Mouse (Mus musculus): Measurements from ENCODE around the gene Insrr. TPM values are rescaled to one million over a fixed set of nuclear protein-coding genes. Genes with fewer than 3 reads are reported as not detected.
A peak's percentile ranks its signal among the peaks of the same experiment; 100 is the strongest.

Insrr gene
- polyA plus RNA-seq, 1 experiment from 2014 or later: 0.95 TPM

- H3K9ac ChIP-seq (ENCODE audit: low read depth, low read length): no peak overlapping the region
- no peak overlapping the region for H3K4me3 ChIP-seq (ENCODE audit: low read length)
- WGBS: 19% methylated on average over 6 of the region's 6 CpGs
- no peak overlapping the region for H3K4me2 ChIP-seq (replicated peaks; ENCODE audit: low read depth, low read length)
- 0 out of 2 replicates have a peak, but pooled peaks have one; percentile 12 for ATAC-seq (ENCODE audit: low FRiP score, low TSS enrichment)
- no peak overlapping the region for H3K27ac ChIP-seq (ENCODE audit: low read depth, low read length)
- H3K4me1 ChIP-seq (ENCODE audit: control insufficient read depth, insufficient read depth, low read length): peaks cover 16% of the 10 kb centered on the region
- H3K36me3 ChIP-seq (ENCODE audit: control insufficient read depth, insufficient read depth, low read length): no peaks in the 10 kb centered on the region
- H3K9me3 ChIP-seq (ENCODE audit: control insufficient read depth, low read length): no peaks in the 10 kb centered on the region
- peaks cover under 1% of the 10 kb centered on the region for H3K27me3 ChIP-seq (ENCODE audit: control insufficient read depth, insufficient read depth, low read length)
Observed at GRCm38 (mm10) chr3:87785626-87786214, 11.0 kb upstream of the Insrr start.

DNA sequence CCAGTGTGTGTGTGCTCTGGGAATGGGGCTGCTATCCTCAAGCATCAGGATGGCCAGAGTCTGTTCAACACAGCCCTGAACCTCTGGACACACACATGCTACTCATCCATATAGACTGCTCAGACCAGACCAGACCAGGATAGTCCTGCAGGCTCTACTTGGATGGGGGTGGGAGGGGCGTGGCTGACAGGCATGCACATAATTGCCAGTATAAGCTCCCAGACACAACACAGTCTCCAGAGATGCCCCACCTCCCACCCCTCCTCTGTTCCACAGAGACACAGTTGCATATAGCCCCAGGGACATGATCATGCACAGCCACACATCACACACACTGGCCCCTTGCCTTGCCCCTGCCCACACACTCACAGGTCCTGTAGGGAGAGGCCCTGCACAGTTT is 7.5 kb upstream of the Insrr start:
- H3K27ac ChIP-seq (ENCODE audit: low read depth, low read length): no peak overlapping the region
- no peak overlapping the region for H3K4me2 ChIP-seq (replicated peaks; ENCODE audit: low read depth, low read length)
- no peak overlapping the region for H3K4me3 ChIP-seq (ENCODE audit: low read length)
- H3K36me3 ChIP-seq (ENCODE audit: control insufficient read depth, insufficient read depth, low read length): no peaks in the 10 kb centered on the region
- H3K27me3 ChIP-seq (ENCODE audit: control insufficient read depth, insufficient read depth, low read length): peaks cover 34% of the 10 kb centered on the region
- WGBS: 63% methylated on average over 1 of the region's 1 CpGs
- no peaks in the 10 kb centered on the region for H3K9me3 ChIP-seq (ENCODE audit: control insufficient read depth, low read length)
- ATAC-seq (ENCODE audit: low FRiP score, low TSS enrichment): peak; percentile 47
- no peak overlapping the region for H3K9ac ChIP-seq (ENCODE audit: low read depth, low read length)
- peaks cover 16% of the 10 kb centered on the region for H3K4me1 ChIP-seq (ENCODE audit: control insufficient read depth, insufficient read depth, low read length)

GRCm38 (mm10) chr3:87789768-87790167 is 7.0 kb upstream of the Insrr start:
- 21% methylated on average over 5 of the region's 5 CpGs for WGBS
- Histone ChIP-seq H3K4me3 (ENCODE audit: low read length) (no peak overlapping the region), H3K9ac (ENCODE audit: low read depth, low read length) (no peak overlapping the region), H3K27ac (ENCODE audit: low read depth, low read length) (no peak overlapping the region), H3K9me3 (ENCODE audit: control insufficient read depth, low read length) (no peaks in the 10 kb centered on the region), H3K4me2 (replicated peaks; ENCODE audit: low read depth, low read length) (no peak overlapping the region), H3K36me3 (ENCODE audit: control insufficient read depth, insufficient read depth, low read length) (no peaks in the 10 kb centered on the region), H3K4me1 (ENCODE audit: control insufficient read depth, insufficient read depth, low read length) (peaks cover 17% of the 10 kb centered on the region), H3K27me3 (ENCODE audit: control insufficient read depth, insufficient read depth, low read length) (peaks cover 39% of the 10 kb centered on the region)
- no peak for ATAC-seq (ENCODE audit: low FRiP score, low TSS enrichment)

- H3K36me3 ChIP-seq (ENCODE audit: control insufficient read depth, insufficient read depth, low read length): no peaks in the 10 kb centered on the region
- WGBS: under 1% methylated on average over 39 of the region's 47 CpGs
- ATAC-seq (ENCODE audit: low FRiP score, low TSS enrichment): 0 out of 2 replicates have a peak, but pooled peaks have one; percentile 26
- no peak within 1 kb of the TSS for H3K27ac ChIP-seq (ENCODE audit: low read depth, low read length)
- peak within 1 kb of the TSS; percentile 40 for H3K9ac ChIP-seq (ENCODE audit: low read depth, low read length)
- peak within 1 kb of the TSS; percentile 33 for H3K4me3 ChIP-seq (ENCODE audit: low read length)
- peak within 1 kb of the TSS; percentile 48 for H3K4me2 ChIP-seq (replicated peaks; ENCODE audit: low read depth, low read length)
- no peaks in the 10 kb centered on the region for H3K9me3 ChIP-seq (ENCODE audit: control insufficient read depth, low read length)
- H3K27me3 ChIP-seq (ENCODE audit: control insufficient read depth, insufficient read depth, low read length): peaks cover 83% of the 10 kb centered on the region
- peaks cover 20% of the 10 kb centered on the region for H3K4me1 ChIP-seq (ENCODE audit: control insufficient read depth, insufficient read depth, low read length)
Observed at GRCm38 (mm10) chr3:87794922-87795325, 1.8 kb upstream of the Insrr start, which contains the start of gene Ntrk1. Gene Ntrk1 (minus strand): TSS chr3:87795162.

- no peak overlapping the region for H3K27ac ChIP-seq (ENCODE audit: low read depth, low read length)
- 18% methylated on average over 33 of the region's 33 CpGs for WGBS
- peak overlapping the region; percentile 48 for H3K4me2 ChIP-seq (replicated peaks; ENCODE audit: low read depth, low read length)
- no peaks in the 10 kb centered on the region for H3K36me3 ChIP-seq (ENCODE audit: control insufficient read depth, insufficient read depth, low read length)
- peak overlapping the region; percentile 33 for H3K4me3 ChIP-seq (ENCODE audit: low read length)
- peak; percentile 26; the same call in 1 of the 2 replicates for ATAC-seq (ENCODE audit: low FRiP score, low TSS enrichment)
- no peaks in the 10 kb centered on the region for H3K9me3 ChIP-seq (ENCODE audit: control insufficient read depth, low read length)
- H3K9ac ChIP-seq (ENCODE audit: low read depth, low read length): peak overlapping the region; percentile 29
- H3K27me3 ChIP-seq (ENCODE audit: control insufficient read depth, insufficient read depth, low read length): peaks cover 83% of the 10 kb centered on the region
- H3K4me1 ChIP-seq (ENCODE audit: control insufficient read depth, insufficient read depth, low read length): peaks cover 17% of the 10 kb centered on the region
Observed at GRCm38 (mm10) chr3:87795336-87796277, 1.1 kb upstream of the Insrr start.

DNA sequence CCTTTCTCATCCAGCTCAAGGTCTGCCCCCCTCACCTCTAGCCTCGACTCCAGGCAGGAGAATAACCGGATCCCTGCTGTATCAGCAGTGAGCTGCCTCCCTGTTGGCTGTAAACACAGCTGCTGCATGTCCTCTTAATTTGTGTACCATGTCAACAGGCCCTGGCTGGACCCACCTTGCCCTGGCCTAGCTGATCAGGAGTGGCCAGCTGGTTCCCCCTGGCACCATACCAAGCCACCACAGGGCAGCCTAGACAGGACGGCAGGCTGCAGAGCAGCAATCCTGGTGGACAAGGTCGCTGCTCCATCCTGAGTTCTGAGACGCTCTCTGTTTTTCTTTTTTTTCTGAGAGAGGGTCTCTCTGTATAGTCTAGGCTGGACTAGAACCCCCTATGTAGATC is 4.9 kb downstream of the Insrr start:
- Histone ChIP-seq H3K4me3 (ENCODE audit: low read length) (no peak overlapping the region), H3K4me2 (replicated peaks; ENCODE audit: low read depth, low read length) (no peak overlapping the region), H3K9me3 (ENCODE audit: control insufficient read depth, low read length) (no peaks in the 10 kb centered on the region), H3K9ac (ENCODE audit: low read depth, low read length) (no peak overlapping the region), H3K27me3 (ENCODE audit: control insufficient read depth, insufficient read depth, low read length) (peaks cover 66% of the 10 kb centered on the region), H3K27ac (ENCODE audit: low read depth, low read length) (no peak overlapping the region), H3K4me1 (ENCODE audit: control insufficient read depth, insufficient read depth, low read length) (peaks cover 5% of the 10 kb centered on the region; the same call in 1 of the 2 replicates), H3K36me3 (ENCODE audit: control insufficient read depth, insufficient read depth, low read length) (no peaks in the 10 kb centered on the region)
- ATAC-seq (ENCODE audit: low FRiP score, low TSS enrichment): no peak
- 57% methylated on average over 5 of the region's 5 CpGs for WGBS

DNA sequence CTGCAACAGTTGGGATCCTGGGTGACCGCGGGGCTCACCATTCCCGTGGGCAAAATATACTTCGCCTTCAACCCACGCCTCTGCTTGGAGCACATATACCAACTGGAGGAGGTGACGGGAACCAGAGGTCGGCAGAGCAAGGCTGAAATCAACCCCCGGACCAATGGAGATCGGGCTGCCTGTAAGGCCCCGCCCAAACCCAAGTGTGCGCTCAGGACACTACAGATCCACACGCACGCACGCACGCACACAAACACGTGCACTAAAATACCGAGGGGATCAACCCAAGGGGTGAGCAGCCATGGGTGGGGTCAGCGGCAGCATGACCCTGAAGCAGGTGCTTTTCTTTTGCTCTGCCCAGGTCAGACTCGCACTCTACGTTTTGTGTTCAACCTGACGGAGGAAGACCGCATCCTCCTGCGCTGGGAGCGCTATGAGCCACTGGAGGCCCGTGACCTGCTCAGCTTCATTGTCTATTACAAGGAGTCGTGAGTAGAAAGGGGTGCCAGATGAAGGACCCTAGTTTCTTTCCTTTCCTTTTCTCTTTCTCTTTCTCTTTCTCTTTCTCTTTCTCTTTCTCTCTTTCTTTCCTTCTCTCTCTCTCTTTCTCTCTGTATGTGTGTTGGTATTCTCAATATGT is 7.4 kb downstream of the Insrr start:
- 4% methylated on average over 26 of the region's 26 CpGs for WGBS
- no peak overlapping the region for H3K27ac ChIP-seq (ENCODE audit: low read depth, low read length)
- H3K36me3 ChIP-seq (ENCODE audit: control insufficient read depth, insufficient read depth, low read length): no peaks in the 10 kb centered on the region
- peak overlapping the region; percentile 37 for H3K4me2 ChIP-seq (replicated peaks; ENCODE audit: low read depth, low read length)
- H3K9ac ChIP-seq (ENCODE audit: low read depth, low read length): no peak overlapping the region
- H3K9me3 ChIP-seq (ENCODE audit: control insufficient read depth, low read length): no peaks in the 10 kb centered on the region
- 0 out of 2 replicates have a peak, but pooled peaks have one; percentile 41 for ATAC-seq (ENCODE audit: low FRiP score, low TSS enrichment)
- H3K27me3 ChIP-seq (ENCODE audit: control insufficient read depth, insufficient read depth, low read length): peaks cover 66% of the 10 kb centered on the region
- H3K4me3 ChIP-seq (ENCODE audit: low read length): peak overlapping the region; percentile 12; the same call in 1 of the 2 replicates
- H3K4me1 ChIP-seq (ENCODE audit: control insufficient read depth, insufficient read depth, low read length): no peaks in the 10 kb centered on the region

DNA sequence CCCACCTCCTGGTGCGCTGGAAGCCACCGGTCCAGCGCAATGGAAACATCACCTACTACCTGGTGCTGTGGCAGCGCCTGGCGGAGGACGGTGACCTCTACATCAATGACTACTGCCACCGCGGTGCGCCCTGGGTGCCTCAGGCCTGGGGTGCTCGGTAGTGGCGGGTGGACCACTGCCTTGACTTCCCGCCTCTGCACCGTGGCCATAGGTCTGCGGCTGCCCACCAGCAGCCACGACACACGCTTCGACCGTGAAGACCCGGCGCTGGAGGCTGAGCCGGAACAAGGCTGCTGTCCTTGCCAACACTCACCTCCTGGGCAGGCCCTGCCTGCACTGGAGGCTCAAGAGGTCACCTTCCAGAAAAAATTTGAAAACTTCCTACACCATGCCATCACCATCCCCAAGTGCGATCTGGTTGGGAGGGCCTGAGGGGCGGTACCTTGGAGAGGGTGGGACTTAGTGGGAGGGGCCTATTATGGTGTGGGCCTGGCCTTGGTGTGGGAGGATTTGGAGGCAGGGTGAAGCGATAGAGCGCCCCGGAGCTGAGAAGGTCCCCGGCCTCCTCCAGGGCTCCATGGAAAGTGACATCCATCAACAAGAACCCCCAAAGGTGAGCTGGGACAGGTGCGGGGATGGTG is 12.7 kb downstream of the Insrr start:
- H3K27me3 ChIP-seq (ENCODE audit: control insufficient read depth, insufficient read depth, low read length): peaks cover 64% of the 10 kb centered on the region
- 4% methylated on average over 28 of the region's 28 CpGs for WGBS
- no peaks in the 10 kb centered on the region for H3K9me3 ChIP-seq (ENCODE audit: control insufficient read depth, low read length)
- no peak overlapping the region for H3K9ac ChIP-seq (ENCODE audit: low read depth, low read length)
- peak overlapping the region; percentile 17 for H3K4me3 ChIP-seq (ENCODE audit: low read length)
- no peak overlapping the region for H3K27ac ChIP-seq (ENCODE audit: low read depth, low read length)
- peak; percentile 77 for ATAC-seq (ENCODE audit: low FRiP score, low TSS enrichment)
- peaks cover 13% of the 10 kb centered on the region; the same call in 1 of the 2 replicates for H3K4me1 ChIP-seq (ENCODE audit: control insufficient read depth, insufficient read depth, low read length)
- H3K4me2 ChIP-seq (replicated peaks; ENCODE audit: low read depth, low read length): peak overlapping the region; percentile 45
- H3K36me3 ChIP-seq (ENCODE audit: control insufficient read depth, insufficient read depth, low read length): no peaks in the 10 kb centered on the region

Measured in kidney, embryonic 14.5 days (tissue).